11 mouse cellular contexts compared by ENCODE assay signal in genomic region chr14:74903047-74903446, GRCm38 (mm10). TPM values are rescaled to one million over a fixed set of nuclear protein-coding genes. Genes with fewer than 3 reads are reported as not detected.
DNase-seq lines count a peak whose midpoint lies in the region; ATAC-seq and TF ChIP-seq lines count a peak whose summit lies in the region.
"Had no signal": no experiment of that assay in that cellular context is flagged by ENCODE, and none has a peak within 500 bp of the region (broad histone marks: within the 10 kb centered on the region; RNA-seq: fewer than 3 reads in every experiment).

No protein-coding gene starts in this region.

- no peak overlapping the region for H3K4me3 ChIP-seq in hindbrain, embryonic 16.5 days (ENCODE audit: low read length)
- H3K4me3 ChIP-seq in hindbrain, postnatal 0 days (ENCODE audit: low read length) = no peak overlapping the region
- H3K4me3 ChIP-seq in brown adipose tissue, adult 24 weeks (ENCODE audit: insufficient read depth, low read depth, low read length) = no peak overlapping the region
- no peak overlapping the region for H3K4me3 ChIP-seq in heart, embryonic 14.5 days (ENCODE audit: control insufficient read depth in 1 of 2, insufficient read depth in 1 of 2, low read depth in 1 of 2, low read length in 2 of 2)
- no peak overlapping the region for H3K4me3 ChIP-seq in lung, postnatal 0 days (ENCODE audit: low read depth, low read length)
- no peak overlapping the region for H3K4me3 ChIP-seq in midbrain, embryonic 13.5 days (replicated peaks)
- H3K4me3 ChIP-seq: embryonic facial prominence, embryonic 13.5 days; neural tube, embryonic 13.5 days had no signal

- H3K9me3 ChIP-seq in hindbrain, embryonic 16.5 days (ENCODE audit: control insufficient read depth, low read length) = no peaks in the 10 kb centered on the region
- no peaks in the 10 kb centered on the region for H3K9me3 ChIP-seq in hindbrain, postnatal 0 days (ENCODE audit: low read length)
- no peaks in the 10 kb centered on the region for H3K9me3 ChIP-seq in heart, embryonic 14.5 days (ENCODE audit: control insufficient read depth, low read length)
- no peaks in the 10 kb centered on the region for H3K9me3 ChIP-seq in lung, postnatal 0 days (ENCODE audit: low read length)
- H3K9me3 ChIP-seq in midbrain, embryonic 13.5 days = no peaks in the 10 kb centered on the region
- H3K9me3 ChIP-seq: embryonic facial prominence, embryonic 13.5 days; neural tube, embryonic 13.5 days had no signal

- no peak overlapping the region for H3K4me2 ChIP-seq in hindbrain, embryonic 16.5 days (ENCODE audit: low read length)
- H3K4me2 ChIP-seq in hindbrain, postnatal 0 days (ENCODE audit: low read depth, low read length) = no peak overlapping the region
- no peak overlapping the region for H3K4me2 ChIP-seq in heart, embryonic 14.5 days (ENCODE audit: low read length)
- no peak overlapping the region for H3K4me2 ChIP-seq in lung, postnatal 0 days (replicated peaks; ENCODE audit: low read depth, low read length)
- no peak overlapping the region for H3K4me2 ChIP-seq in midbrain, embryonic 13.5 days (replicated peaks)
- H3K4me2 ChIP-seq: embryonic facial prominence, embryonic 13.5 days; neural tube, embryonic 13.5 days had no signal

- TF ChIP-seq CTCF in hindbrain, postnatal 0 days (IDR thresholded peaks at IDR 0.05; ENCODE audit: low read depth) = no peak
- no peak; the same call in 1 of the 2 replicates for TF ChIP-seq CTCF in lung, postnatal 0 days (IDR thresholded peaks at IDR 0.05)

- H3K9ac ChIP-seq in hindbrain, embryonic 16.5 days (ENCODE audit: low read depth, low read length) = no peak overlapping the region
- no peak overlapping the region for H3K9ac ChIP-seq in hindbrain, postnatal 0 days (replicated peaks; ENCODE audit: low read length)
- no peak overlapping the region for H3K9ac ChIP-seq in heart, embryonic 14.5 days (ENCODE audit: low read length)
- H3K9ac ChIP-seq in lung, postnatal 0 days (replicated peaks; ENCODE audit: low read depth) = no peak overlapping the region
- no peak overlapping the region for H3K9ac ChIP-seq in midbrain, embryonic 13.5 days (replicated peaks)
- H3K9ac ChIP-seq: embryonic facial prominence, embryonic 13.5 days; neural tube, embryonic 13.5 days had no signal

- TF ChIP-seq EP300 in lung, postnatal 0 days (IDR thresholded peaks at IDR 0.05) = no peak

- 80% methylated on average over 4 of the region's 4 CpGs for WGBS in hindbrain, embryonic 16.5 days
- 70% methylated on average over 4 of the region's 4 CpGs for WGBS in hindbrain, postnatal 0 days
- 40% methylated on average over 4 of the region's 4 CpGs for WGBS in heart, embryonic 14.5 days
- WGBS in lung, postnatal 0 days = 46% methylated on average over 4 of the region's 4 CpGs
- WGBS in midbrain, embryonic 13.5 days = 86% methylated on average over 4 of the region's 4 CpGs

- H3K36me3 ChIP-seq in hindbrain, embryonic 16.5 days (ENCODE audit: control insufficient read depth, insufficient read depth, low read length) = no peaks in the 10 kb centered on the region
- no peaks in the 10 kb centered on the region for H3K36me3 ChIP-seq in hindbrain, postnatal 0 days (ENCODE audit: insufficient read depth, low read length)
- no peaks in the 10 kb centered on the region for H3K36me3 ChIP-seq in heart, embryonic 14.5 days (ENCODE audit: control insufficient read depth, insufficient read depth, low read length)
- no peaks in the 10 kb centered on the region for H3K36me3 ChIP-seq in lung, postnatal 0 days (ENCODE audit: insufficient read depth, low read length)
- H3K36me3 ChIP-seq in midbrain, embryonic 13.5 days = no peaks in the 10 kb centered on the region
- H3K36me3 ChIP-seq: embryonic facial prominence, embryonic 13.5 days; neural tube, embryonic 13.5 days had no signal

- DNase-seq in hindbrain, postnatal 0 days (ENCODE audit: low spot score) = no peak
- DNase-seq in lung, postnatal 0 days (ENCODE audit: low spot score) = peak; percentile 43
- DNase-seq in thymus, postnatal 14 days = no peak
- DNase-seq in layer of hippocampus, postnatal 10 days (ENCODE audit: low spot score in 2 of 2) = no peak
- DNase-seq: cerebellum, adult 11-12 months had no signal

- peaks cover 6% of the 10 kb centered on the region for H3K4me1 ChIP-seq in hindbrain, embryonic 16.5 days (ENCODE audit: control insufficient read depth, insufficient read depth, low read depth, low read length)
- peaks cover 19% of the 10 kb centered on the region for H3K4me1 ChIP-seq in hindbrain, postnatal 0 days (ENCODE audit: insufficient read depth, low read length)
- peaks cover 37% of the 10 kb centered on the region for H3K4me1 ChIP-seq in brown adipose tissue, adult 24 weeks (ENCODE audit: control insufficient read depth, insufficient read depth, insufficient read length, low read length)
- peaks cover 28 to 53% of the 10 kb centered on the region in 2 experiments for H3K4me1 ChIP-seq in heart, embryonic 14.5 days (ENCODE audit: control insufficient read depth in 2 of 2, insufficient read depth in 2 of 2, low read length in 2 of 2)
- H3K4me1 ChIP-seq in lung, postnatal 0 days (ENCODE audit: insufficient read depth, low read depth, low read length) = peaks cover 18% of the 10 kb centered on the region
- H3K4me1 ChIP-seq in midbrain, embryonic 13.5 days (replicated peaks) = peaks cover 11% of the 10 kb centered on the region

- 0 out of 2 replicates have a peak, but pooled peaks have one; percentile 16 for ATAC-seq in hindbrain, embryonic 16.5 days
- no peak for ATAC-seq in hindbrain, postnatal 0 days
- peak; percentile 41; the same call in 1 of the 2 replicates for ATAC-seq in heart, embryonic 14.5 days (ENCODE audit: insufficient number of reproducible peaks, insufficient read depth, low FRiP score, low read depth)
- peak; percentile 68 for ATAC-seq in lung, postnatal 0 days
- ATAC-seq in midbrain, embryonic 13.5 days = no peak

- no peak overlapping the region for H3K27ac ChIP-seq in hindbrain, embryonic 16.5 days (ENCODE audit: low read depth, low read length)
- H3K27ac ChIP-seq in hindbrain, postnatal 0 days = no peak overlapping the region
- peak overlapping the region; percentile 16; the same call in 1 of the 2 replicates for H3K27ac ChIP-seq in brown adipose tissue, adult 24 weeks (replicated peaks; ENCODE audit: low read depth, low read length)
- peak overlapping the region in 1 of 2 experiments; percentile 53; a peak in 1 of 4 replicates for H3K27ac ChIP-seq in heart, embryonic 14.5 days (replicated peaks in 1 of 2; ENCODE audit: control insufficient read depth in 1 of 2, insufficient read depth in 1 of 2, low read depth in 2 of 2, low read length in 2 of 2)
- no peak overlapping the region for H3K27ac ChIP-seq in lung, postnatal 0 days (ENCODE audit: low read length)
- no peak overlapping the region for H3K27ac ChIP-seq in midbrain, embryonic 13.5 days
- H3K27ac ChIP-seq: embryonic facial prominence, embryonic 13.5 days; neural tube, embryonic 13.5 days had no signal

- no peaks in the 10 kb centered on the region for H3K27me3 ChIP-seq in hindbrain, embryonic 16.5 days (replicated peaks; ENCODE audit: control insufficient read depth, insufficient read depth, low read length)
- H3K27me3 ChIP-seq in hindbrain, postnatal 0 days (ENCODE audit: insufficient read depth, low read length) = no peaks in the 10 kb centered on the region
- no peaks in the 10 kb centered on the region for H3K27me3 ChIP-seq in heart, embryonic 14.5 days (ENCODE audit: control insufficient read depth, insufficient read depth, low read length)
- H3K27me3 ChIP-seq in lung, postnatal 0 days (replicated peaks; ENCODE audit: insufficient read depth, low read length) = no peaks in the 10 kb centered on the region
- no peaks in the 10 kb centered on the region for H3K27me3 ChIP-seq in midbrain, embryonic 13.5 days
- H3K27me3 ChIP-seq: embryonic facial prominence, embryonic 13.5 days; neural tube, embryonic 13.5 days had no signal

RNA-seq across cellular contexts. Expression of gene Lrch1, which starts 44.6 kb away (rescaled TPM):
- 15.4 and 23.6 TPM in 2 replicates for polyA plus RNA-seq in hindbrain, embryonic 16.5 days (2015; fragmentation: Nextera tagmentation; extraction: Ambion mirVana)
- 12.7 and 22.3 TPM in 2 replicates for total RNA-seq in hindbrain, postnatal 0 days (2014; rRNA removed)
- 16.5 and 17.3 TPM in 2 replicates for polyA plus RNA-seq in hindbrain, postnatal 0 days (2015; fragmentation: Nextera tagmentation; extraction: Ambion mirVana)
- polyA plus RNA-seq in brown adipose tissue, adult 24 weeks (2012; ENCODE audit: insufficient read depth, insufficient read length, missing spikeins) = 3.8 and 7.1 TPM in 2 replicates
- 11.4 and 16.3 TPM in 2 replicates for polyA plus RNA-seq in heart, embryonic 14.5 days (2014; fragmentation: Nextera tagmentation; extraction: Ambion mirVana)
- polyA plus RNA-seq in lung, postnatal 0 days (2015; fragmentation: Nextera tagmentation; extraction: Ambion mirVana) = 13.5 and 15.3 TPM in 2 replicates
- polyA plus RNA-seq in midbrain, embryonic 13.5 days (2015; fragmentation: Nextera tagmentation; extraction: Ambion mirVana) = 9.7 and 10.0 TPM in 2 replicates
- total RNA-seq in layer of hippocampus, postnatal 10 days (2021) = 10 to 100 TPM; 33.8 to 35.5 TPM

Comparison
In these comparisons a context has a peak if more than half of its experiments do, and no peak if none do; other contexts are left out.
1. ATAC-seq: peak in hindbrain, embryonic 16.5 days (single experiment), heart, embryonic 14.5 days (single experiment) and lung, postnatal 0 days (single experiment); none in hindbrain, postnatal 0 days (single experiment) and midbrain, embryonic 13.5 days (single experiment).